Mouse (Mus musculus): ENCODE measurements around the gene Nol10. TPM values are rescaled to one million over a fixed set of nuclear protein-coding genes. Genes with fewer than 3 reads are reported as not detected.
A peak's percentile ranks its signal among the peaks of the same experiment; 100 is the strongest.

Nol10 gene
- total RNA-seq (2014; rRNA removed) (11.6 and 13.9 TPM in 2 replicates), polyA plus RNA-seq (2015; fragmentation: Nextera tagmentation; extraction: Ambion mirVana) (9.1 and 13.2 TPM in 2 replicates)

- Histone ChIP-seq H3K4me1 (ENCODE audit: insufficient read depth) (peaks cover 12% of the 10 kb centered on the region; the same call in 1 of the 2 replicates), H3K4me2 (ENCODE audit: low read depth) (peak within 1 kb of the TSS; percentile 80)
- no peak for TF ChIP-seq CTCF (IDR thresholded peaks at IDR 0.05; ENCODE audit: low read depth)
These were observed at the start of gene Nol10 for GRCm38 (mm10) chr12:17348048-17349036. Gene Nol10, plus strand, starts transcription at chr12:17348458.

DNA sequence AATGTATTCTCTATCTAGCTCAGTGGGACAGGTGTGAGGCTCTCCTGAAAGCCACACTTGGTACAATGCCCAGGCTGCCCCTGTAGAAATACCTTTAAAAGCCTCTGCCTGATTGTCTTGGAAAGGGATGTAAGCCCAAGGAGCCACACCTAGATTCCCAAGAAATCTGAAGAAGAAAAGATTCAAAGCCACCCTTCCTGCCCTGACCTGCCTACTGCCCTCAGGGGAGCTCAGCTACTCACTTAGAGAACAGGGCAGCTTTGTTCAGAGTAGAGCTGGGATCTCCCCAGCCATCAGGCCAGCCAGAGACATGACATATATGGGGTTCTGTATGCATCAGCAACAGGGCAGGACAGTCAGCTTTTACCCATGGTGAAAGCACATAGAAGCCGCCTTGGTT is 48.4 kb upstream of the Nol10 start:
- DNase-seq (no peak), ATAC-seq (no peak)
- WGBS: 92% methylated on average over 1 of the region's 1 CpGs
- no peak overlapping the region for H3K4me2 ChIP-seq (ENCODE audit: low read depth)
- H3K9ac ChIP-seq: no peak overlapping the region
- no peak overlapping the region for H3K4me3 ChIP-seq (ENCODE audit: low read depth, low read length)
- TF ChIP-seq CTCF (IDR thresholded peaks at IDR 0.05; ENCODE audit: low read depth): no peak
- no peaks in the 10 kb centered on the region for H3K27me3 ChIP-seq (ENCODE audit: insufficient read depth, low read length)
- H3K36me3 ChIP-seq (ENCODE audit: insufficient read depth): no peaks in the 10 kb centered on the region
- H3K9me3 ChIP-seq (ENCODE audit: low read length): no peaks in the 10 kb centered on the region
- H3K27ac ChIP-seq (ENCODE audit: low read depth, low read length): no peak overlapping the region
- H3K4me1 ChIP-seq (ENCODE audit: insufficient read depth): no peaks in the 10 kb centered on the region

More at GRCm38 (mm10) chr12:17348048-17349036, at the start of gene Nol10:
- Histone ChIP-seq H3K27ac (ENCODE audit: low read depth, low read length) (peak within 1 kb of the TSS; percentile 47), H3K27me3 (ENCODE audit: insufficient read depth, low read length) (no peaks in the 10 kb centered on the region), H3K9ac (peak within 1 kb of the TSS; percentile 60), H3K36me3 (ENCODE audit: insufficient read depth) (peaks cover 20% of the 10 kb centered on the region), H3K9me3 (ENCODE audit: low read length) (no peaks in the 10 kb centered on the region), H3K4me3 (ENCODE audit: low read depth, low read length) (peak within 1 kb of the TSS; percentile 66)
- WGBS: under 1% methylated on average over 42 of the region's 42 CpGs
- ATAC-seq: peak; percentile 99
- DNase-seq: peak; percentile 97

GRCm38 (mm10) chr12:17305445-17305844 is 42.8 kb upstream of the Nol10 start:
- no peak overlapping the region for H3K9ac ChIP-seq
- no peak overlapping the region for H3K4me3 ChIP-seq (ENCODE audit: low read depth, low read length)
- no peaks in the 10 kb centered on the region for H3K36me3 ChIP-seq (ENCODE audit: insufficient read depth)
- no peaks in the 10 kb centered on the region for H3K9me3 ChIP-seq (ENCODE audit: low read length)
- H3K27me3 ChIP-seq (ENCODE audit: insufficient read depth, low read length): no peaks in the 10 kb centered on the region
- H3K4me2 ChIP-seq (ENCODE audit: low read depth): no peak overlapping the region
- no peak for DNase-seq
- 74% methylated on average over 7 of the region's 7 CpGs for WGBS
- H3K27ac ChIP-seq (ENCODE audit: low read depth, low read length): no peak overlapping the region
- no peaks in the 10 kb centered on the region for H3K4me1 ChIP-seq (ENCODE audit: insufficient read depth)
- no peak for ATAC-seq
- TF ChIP-seq CTCF (IDR thresholded peaks at IDR 0.05; ENCODE audit: low read depth): no peak

GRCm38 (mm10) chr12:17308246-17308645 is 40.0 kb upstream of the Nol10 start:
- Histone ChIP-seq H3K36me3 (ENCODE audit: insufficient read depth) (no peaks in the 10 kb centered on the region), H3K4me3 (ENCODE audit: low read depth, low read length) (no peak overlapping the region), H3K4me2 (ENCODE audit: low read depth) (no peak overlapping the region), H3K4me1 (ENCODE audit: insufficient read depth) (no peaks in the 10 kb centered on the region), H3K27me3 (ENCODE audit: insufficient read depth, low read length) (no peaks in the 10 kb centered on the region), H3K9me3 (ENCODE audit: low read length) (no peaks in the 10 kb centered on the region), H3K27ac (ENCODE audit: low read depth, low read length) (no peak overlapping the region), H3K9ac (no peak overlapping the region)
- ATAC-seq: no peak
- WGBS: 31% methylated on average over 4 of the region's 4 CpGs
- DNase-seq: no peak
- TF ChIP-seq CTCF (IDR thresholded peaks at IDR 0.05; ENCODE audit: low read depth): no peak

- peak; percentile 76 for ATAC-seq
These were observed 37.1 kb upstream of the Nol10 start for GRCm38 (mm10) chr12:17310852-17311839.

DNA sequence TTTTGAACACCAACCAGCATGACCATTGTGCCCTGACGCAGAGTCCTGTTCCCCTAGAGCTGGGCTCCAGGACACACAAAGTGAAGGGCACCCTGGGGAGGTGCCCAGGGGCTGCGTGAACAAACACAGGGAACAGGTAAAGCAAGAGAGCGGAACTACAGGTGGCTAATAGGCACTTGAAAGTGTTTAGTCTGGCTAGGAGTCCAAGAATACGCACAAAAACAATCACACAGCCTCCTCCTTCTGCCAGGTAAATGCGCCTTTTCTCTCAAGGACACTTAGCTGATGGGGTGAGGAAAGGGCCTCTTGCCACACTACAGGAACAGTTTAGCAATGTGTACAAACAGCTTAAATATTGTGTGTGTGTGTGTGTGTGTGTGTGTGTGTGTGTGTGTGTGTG is 32.2 kb upstream of the Nol10 start:
- Histone ChIP-seq H3K27me3 (ENCODE audit: insufficient read depth, low read length) (no peaks in the 10 kb centered on the region), H3K4me2 (ENCODE audit: low read depth) (no peak overlapping the region), H3K4me3 (ENCODE audit: low read depth, low read length) (no peak overlapping the region), H3K9ac (no peak overlapping the region), H3K4me1 (ENCODE audit: insufficient read depth) (no peaks in the 10 kb centered on the region), H3K27ac (ENCODE audit: low read depth, low read length) (no peak overlapping the region), H3K9me3 (ENCODE audit: low read length) (no peaks in the 10 kb centered on the region), H3K36me3 (ENCODE audit: insufficient read depth) (no peaks in the 10 kb centered on the region)
- ATAC-seq (no peak), DNase-seq (no peak)
- no peak for TF ChIP-seq CTCF (IDR thresholded peaks at IDR 0.05; ENCODE audit: low read depth)
- WGBS: 91% methylated on average over 5 of the region's 5 CpGs

More at GRCm38 (mm10) chr12:17310852-17311839, 37.1 kb upstream of the Nol10 start:
- DNase-seq: peak; percentile 43
- Histone ChIP-seq H3K27me3 (ENCODE audit: insufficient read depth, low read length) (no peaks in the 10 kb centered on the region), H3K4me2 (ENCODE audit: low read depth) (peak overlapping the region; percentile 9; the same call in 1 of the 2 replicates), H3K27ac (ENCODE audit: low read depth, low read length) (peak overlapping the region; percentile 21; the same call in 1 of the 2 replicates), H3K4me1 (ENCODE audit: insufficient read depth) (no peaks in the 10 kb centered on the region), H3K36me3 (ENCODE audit: insufficient read depth) (no peaks in the 10 kb centered on the region), H3K9ac (no peak overlapping the region), H3K4me3 (ENCODE audit: low read depth, low read length) (no peak overlapping the region), H3K9me3 (ENCODE audit: low read length) (no peaks in the 10 kb centered on the region)
- TF ChIP-seq CTCF (IDR thresholded peaks at IDR 0.05; ENCODE audit: low read depth): no peak
- WGBS: 17% methylated on average over 16 of the region's 16 CpGs

Measured in forebrain, postnatal 0 days (tissue).